Mouse (Mus musculus) ovary, postnatal 36 days (tissue): Measurements from ENCODE around the gene Etv4.

Source experiments
- DNase-seq: peaks from one replicate; pipeline ENCODE4 v3.0.0; 2022; ENCODE audit warnings: low spot score, mixed read lengths

Gene Etv4

DNA sequence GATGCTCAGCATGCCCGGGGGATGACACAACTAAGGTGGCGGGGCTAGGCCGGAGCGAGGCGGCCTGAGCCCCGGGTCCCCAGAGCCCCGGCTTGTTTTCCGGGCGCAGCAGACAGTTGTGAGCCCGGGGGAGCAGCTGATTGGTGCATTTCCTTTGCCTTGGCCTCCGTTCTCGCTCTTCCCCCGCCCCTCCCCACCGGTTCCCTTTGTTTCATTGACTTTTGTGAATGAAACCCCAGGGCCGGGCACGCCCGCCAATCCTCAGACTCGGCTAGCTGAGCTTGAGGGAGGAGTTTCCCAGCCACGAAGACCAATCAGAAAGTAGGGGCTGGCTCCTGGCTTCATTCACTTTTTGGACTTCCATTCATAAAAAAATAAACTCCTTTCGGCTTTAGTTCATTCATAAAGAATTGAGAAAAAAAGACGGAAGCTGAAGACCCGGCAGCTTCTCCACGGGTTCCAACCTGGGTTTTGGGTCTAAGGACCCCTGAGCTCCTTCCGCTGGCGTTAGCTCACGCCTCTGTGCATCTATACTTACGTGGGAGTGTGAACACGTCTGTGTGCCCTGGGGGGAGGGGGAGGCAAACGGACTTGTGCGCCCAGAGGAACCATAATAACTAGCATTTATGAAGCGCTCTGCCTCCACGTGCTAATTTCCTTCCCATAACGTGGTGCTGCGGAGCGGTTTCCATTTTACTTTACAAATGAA, at the start of gene Etv4:
Gene Etv4, minus strand, starts transcription at position 229 of the 709 bp plus-strand sequence.
- peak; percentile 73 for DNase-seq

- DNase-seq: no peak
These were observed 46.8 kb upstream of the Etv4 start for GRCm38 (mm10) chr11:101832001-101832400.

DNA sequence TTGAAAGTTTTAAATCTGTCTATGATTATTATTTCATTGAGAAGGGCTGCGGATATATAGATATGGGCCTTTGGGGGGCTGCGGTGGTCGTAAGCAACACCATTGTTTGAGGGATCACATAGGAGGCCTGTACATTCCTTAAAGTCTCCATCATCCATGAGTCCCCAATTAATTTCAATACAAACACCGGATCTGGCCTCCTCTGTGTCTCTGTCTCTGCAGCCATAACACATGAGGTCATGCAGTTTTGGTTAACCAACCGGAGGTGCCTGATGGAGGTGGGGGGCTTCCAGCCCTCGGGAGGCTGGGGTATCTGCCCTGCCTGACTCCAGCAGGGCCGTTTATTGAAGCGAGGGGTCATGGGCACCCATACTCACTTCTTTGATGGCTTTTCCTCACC, 45.4 kb upstream of the Etv4 start:
- no peak for DNase-seq

DNA sequence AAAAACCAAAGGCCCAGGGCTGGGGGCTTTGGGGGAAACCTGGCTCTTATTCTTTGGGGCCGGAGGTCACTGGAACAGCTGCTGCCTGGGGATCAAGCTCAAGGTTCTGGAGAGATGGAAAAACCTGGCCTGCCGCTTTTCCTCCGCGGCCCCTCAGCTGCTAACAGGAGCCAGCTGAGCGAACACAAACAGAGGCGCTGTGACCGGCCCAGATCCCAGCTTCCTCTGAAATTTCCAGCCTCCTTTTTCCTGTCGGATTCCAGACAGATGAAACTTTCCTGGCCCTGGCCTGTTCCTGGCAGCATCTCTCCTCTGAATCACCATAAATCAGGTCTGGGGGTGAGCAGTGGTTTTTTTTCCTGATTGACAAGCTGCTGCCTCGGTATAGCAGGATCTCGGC, 44.9 kb upstream of the Etv4 start:
- peak; percentile 21 for DNase-seq

GRCm38 (mm10) chr11:101828718-101829117, 43.5 kb upstream of the Etv4 start:
- no peak for DNase-seq

DNA sequence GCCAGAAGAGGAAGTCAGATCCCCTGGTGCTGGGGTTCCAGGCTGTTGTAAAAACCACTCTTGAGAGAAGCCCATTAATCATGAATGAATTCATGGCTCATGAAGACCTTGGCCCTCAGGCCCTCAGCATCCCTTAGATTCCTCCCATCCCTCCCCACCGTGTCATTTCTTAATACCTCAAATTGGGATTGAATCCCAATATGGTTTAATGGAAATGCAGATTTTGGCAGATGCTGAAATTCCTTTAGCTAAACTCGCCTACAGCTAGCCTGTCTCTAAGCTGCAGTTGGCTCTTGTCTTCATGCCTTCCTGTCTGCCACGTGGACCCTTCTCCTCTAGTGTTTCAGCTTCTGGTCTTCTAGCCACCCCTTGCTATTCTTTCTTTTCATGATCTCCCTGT, 38.0 kb upstream of the Etv4 start:
- no peak for DNase-seq

DNA sequence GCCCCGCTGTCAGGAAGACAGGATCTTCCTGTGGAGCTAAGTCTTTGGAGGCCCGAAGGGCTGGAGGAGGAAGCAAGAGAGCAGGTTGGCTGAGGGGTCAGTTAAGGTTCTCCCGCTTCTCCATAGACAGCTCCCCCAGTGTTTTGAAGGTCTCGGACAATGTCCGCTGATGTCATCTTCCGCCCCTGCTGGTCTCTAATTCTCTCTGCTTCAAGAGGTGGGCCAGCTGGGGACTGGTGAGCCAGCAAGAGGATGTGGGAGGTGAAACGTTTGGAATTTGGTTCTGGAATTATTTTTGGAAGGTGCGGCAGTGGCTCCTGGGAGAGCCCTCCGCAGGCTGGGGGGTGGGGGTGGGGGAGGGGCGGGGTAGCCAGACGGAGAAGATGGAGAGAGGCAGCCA, 35.7 kb upstream of the Etv4 start:
- DNase-seq: no peak

DNA sequence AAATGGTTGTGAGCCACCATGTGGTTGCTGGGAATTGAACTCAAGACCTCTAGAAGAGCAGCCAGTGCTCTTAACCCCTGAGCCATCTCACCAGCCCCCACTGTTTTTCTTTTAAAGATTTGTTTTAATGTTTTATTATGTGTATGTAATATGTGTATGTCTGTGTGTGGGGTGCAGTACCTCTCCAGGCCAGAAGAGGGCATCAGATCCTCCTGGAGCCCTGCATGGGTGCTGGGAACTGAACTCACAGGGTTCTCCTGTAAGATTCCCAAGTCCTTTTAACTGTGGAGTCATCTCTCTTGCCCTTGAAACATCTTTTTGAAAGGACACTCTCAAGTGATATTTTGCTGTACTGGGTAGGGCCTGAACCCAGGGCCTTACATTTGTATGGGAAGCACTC, 34.7 kb upstream of the Etv4 start:
- no peak for DNase-seq

DNA sequence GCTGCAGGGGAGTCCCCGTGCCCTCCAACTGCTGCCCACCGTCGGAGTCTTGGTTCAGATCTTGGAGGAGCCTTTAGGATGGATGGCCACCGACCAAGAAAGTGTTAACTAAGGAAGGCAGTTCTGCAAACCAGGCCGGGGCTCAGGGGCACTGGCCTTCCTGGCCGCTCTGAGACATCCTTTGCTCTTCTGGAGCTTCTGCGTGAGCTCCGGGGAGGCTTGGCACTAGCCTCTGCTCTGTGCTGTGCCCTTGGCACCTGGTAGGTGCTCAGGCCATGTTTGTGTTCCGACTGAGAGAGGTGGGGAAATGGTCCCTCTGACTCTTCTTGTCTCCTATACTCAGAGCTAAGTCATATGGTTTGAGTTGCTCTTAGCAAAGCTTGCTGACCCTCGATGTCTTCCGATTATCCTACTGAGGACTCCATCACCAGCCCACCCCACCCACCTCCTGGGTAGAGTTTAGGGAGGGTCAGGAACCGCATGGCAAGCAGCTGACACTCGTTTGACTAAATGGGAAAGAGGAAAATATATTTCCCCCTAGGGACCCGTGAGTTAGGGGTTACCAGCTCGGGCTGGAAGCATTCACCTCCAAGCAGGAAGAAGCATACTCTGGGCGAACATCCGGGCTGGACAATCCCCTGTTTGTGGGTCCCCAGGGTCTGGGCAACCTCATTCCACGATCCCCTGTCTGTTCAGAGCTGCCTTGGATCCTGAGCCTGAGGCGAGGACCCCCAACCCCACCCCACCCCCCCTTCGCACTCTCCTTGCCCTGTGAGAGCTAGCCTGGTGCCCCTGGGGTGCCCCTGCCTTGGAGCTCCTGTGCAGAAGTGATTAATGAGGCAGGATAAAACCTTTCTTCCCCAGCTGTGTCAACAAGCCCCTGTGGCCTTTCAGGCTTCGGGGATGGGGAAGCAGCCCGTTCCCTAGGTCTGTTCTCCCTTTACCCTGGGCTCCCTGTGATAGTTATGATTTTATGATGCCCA, 30.2 kb upstream of the Etv4 start:
- DNase-seq: no peak

- peak; percentile 73 for DNase-seq
These were observed 29.4 kb upstream of the Etv4 start for GRCm38 (mm10) chr11:101814375-101815102.

DNA sequence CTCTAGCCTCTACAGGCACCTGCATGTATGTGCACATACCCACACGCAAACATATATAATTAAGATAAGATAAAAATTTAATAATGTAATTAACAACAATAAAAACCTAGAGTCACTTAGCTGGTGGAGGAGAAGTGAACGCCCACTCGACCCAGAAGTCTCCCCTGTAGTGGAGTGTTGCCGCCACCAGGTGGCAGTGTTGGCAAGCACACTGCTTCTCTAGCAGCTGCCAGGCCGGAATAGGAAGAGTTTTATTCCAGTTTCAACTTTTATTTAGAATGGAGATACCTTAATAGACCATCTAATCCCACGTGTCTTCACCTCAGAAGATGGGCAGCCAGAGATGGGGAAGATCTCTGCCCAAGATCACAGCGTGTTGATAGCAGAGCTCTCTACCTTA, 28.1 kb upstream of the Etv4 start:
- peak; percentile 73 for DNase-seq

GRCm38 (mm10) chr11:101809060-101809828, 24.1 kb upstream of the Etv4 start:
- no peak for DNase-seq

- DNase-seq: no peak
These were observed 22.1 kb upstream of the Etv4 start for GRCm38 (mm10) chr11:101807266-101807665.

- DNase-seq: no peak
These were observed 21.6 kb upstream of the Etv4 start for GRCm38 (mm10) chr11:101806741-101807140.

- no peak for DNase-seq
These were observed 20.0 kb upstream of the Etv4 start for GRCm38 (mm10) chr11:101805113-101805704.

DNA sequence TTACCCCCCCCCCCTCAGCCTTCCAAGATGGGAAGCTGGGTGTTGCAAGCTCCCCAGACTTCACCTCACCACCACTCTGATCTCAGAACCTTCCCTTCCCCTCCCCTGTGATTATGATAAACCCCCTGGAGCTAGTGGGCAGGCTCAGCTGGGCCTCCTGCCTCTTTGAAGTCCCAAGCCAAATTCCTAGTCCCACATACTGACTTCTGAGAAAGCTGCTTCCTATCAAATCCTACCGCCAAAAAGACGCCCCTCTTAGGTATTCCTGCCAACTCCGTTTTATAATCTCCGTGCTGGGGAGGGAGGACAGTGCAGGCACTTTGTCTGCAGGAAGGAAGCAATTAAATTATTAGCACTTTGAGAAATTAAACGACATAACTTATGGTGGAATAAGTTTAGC, 16.2 kb upstream of the Etv4 start:
- DNase-seq: no peak

GRCm38 (mm10) chr11:101798083-101798482, 12.9 kb upstream of the Etv4 start:
- no peak for DNase-seq

- DNase-seq: no peak
These were observed 12.2 kb upstream of the Etv4 start for GRCm38 (mm10) chr11:101797355-101797754.

DNA sequence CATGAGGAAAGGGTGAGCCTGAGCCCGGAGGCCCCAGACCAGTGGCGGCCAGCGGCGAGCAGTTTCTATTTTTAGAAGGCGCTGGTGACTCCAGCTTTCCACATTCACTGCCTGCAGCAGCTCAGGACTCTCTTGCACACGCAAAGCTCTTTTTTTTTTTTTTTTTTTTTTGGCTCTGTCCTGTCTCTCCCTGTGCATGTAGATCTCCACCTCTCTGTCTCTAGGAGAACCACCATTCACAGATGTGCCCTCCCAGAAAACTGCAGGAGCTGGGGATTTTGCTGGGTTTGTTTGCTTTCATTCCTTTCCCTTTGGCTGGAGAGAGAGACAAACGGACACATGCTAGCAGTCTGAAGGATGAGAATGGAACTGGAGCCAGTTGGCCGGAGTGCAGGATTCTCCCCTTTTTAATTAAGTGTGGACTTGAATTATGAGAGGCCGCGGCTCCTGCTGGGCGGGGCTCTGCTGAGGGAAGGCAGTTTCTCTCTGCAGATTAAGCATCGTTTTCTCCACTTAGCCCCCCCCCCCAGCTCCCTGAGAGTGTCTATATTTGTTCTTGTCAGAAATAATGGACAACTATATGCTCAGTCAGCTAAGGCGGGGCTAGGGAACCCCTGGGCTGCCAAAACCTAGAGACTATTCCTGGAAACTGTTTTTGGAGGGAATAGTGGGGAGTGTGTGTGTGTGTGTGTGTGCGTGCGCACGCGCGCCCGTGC, 5.8 kb upstream of the Etv4 start:
- peak; percentile 14 for DNase-seq

DNA sequence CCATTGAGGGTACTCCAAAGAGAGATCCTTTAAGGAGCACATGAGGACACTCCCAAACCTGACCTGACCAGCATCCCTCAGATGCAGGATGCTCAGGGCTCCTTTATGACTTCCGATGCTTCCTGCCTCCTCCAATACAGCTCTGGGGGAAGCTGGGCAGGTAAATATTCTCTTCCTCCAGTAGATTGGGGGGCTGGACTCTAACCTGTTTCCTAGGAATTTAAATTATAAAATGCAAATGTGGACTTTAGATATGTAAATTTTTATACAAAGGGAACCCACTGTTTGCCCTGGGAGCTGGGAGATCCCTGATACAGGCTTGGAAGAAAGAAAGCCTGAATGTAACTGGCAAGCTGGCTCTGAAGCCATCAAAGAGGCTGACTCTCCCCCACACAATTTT, 2.3 kb upstream of the Etv4 start:
- no peak for DNase-seq

GRCm38 (mm10) chr11:101786651-101787050, 1.5 kb upstream of the Etv4 start:
- DNase-seq: no peak
